Mouse (Mus musculus) MEL (cell line): ENCODE data around the gene BC049730. TPM values are rescaled to one million over a fixed set of nuclear protein-coding genes. Genes with fewer than 3 reads are reported as not detected.

ENCODE experiments used
- DNase-seq: peaks from one replicate; pipeline ENCODE4 v3.0.0; 2011; ENCODE audit warnings: low read depth, low spot score
- H3K27ac ChIP-seq: 2 replicates; pipeline ENCODE4 v1.5.1; 2012; ENCODE audit warnings: low read depth, mild to moderate bottlenecking, control low read depth, low read length, moderate library complexity; ENCODE audit not compliant: control insufficient read depth
- H3K27me3 ChIP-seq, 2 experiments: fragments of 150-350 bp in 1 of 2; sonication (generic) in 1 of 2; 2 replicates each; pipeline ENCODE4 v1.6.1; 2012; ENCODE audit warnings: low read length in 2 of 2, mild to moderate bottlenecking in 2 of 2, improper control_type of control experiment in 1 of 2, moderate library complexity in 1 of 2; ENCODE audit not compliant: insufficient read depth in 2 of 2, control insufficient read depth in 1 of 2
- H3K36me3 ChIP-seq, 2 experiments: 2 replicates each; pipeline ENCODE4 v1.6.1; 2012 to 2014; ENCODE audit warnings: low read length in 2 of 2, improper control_type of control experiment in 1 of 2, inconsistent platforms in 1 of 2, mild to moderate bottlenecking in 1 of 2; ENCODE audit not compliant: insufficient read depth in 2 of 2, control insufficient read depth in 1 of 2
- H3K4me1 ChIP-seq, 2 experiments: fragments of 150-350 bp in 1 of 2; sonication (generic) in 1 of 2; 2 replicates each; pipeline ENCODE4 v1.6.1; 2012; ENCODE audit warnings: low read length in 2 of 2, improper control_type of control experiment in 1 of 2, mild to moderate bottlenecking in 1 of 2; ENCODE audit not compliant: insufficient read depth in 2 of 2, control insufficient read depth in 1 of 2
- H3K4me3 ChIP-seq, 2 experiments: fragments of 150-350 bp in 1 of 2; sonication (generic) in 1 of 2; 2 replicates each; pipeline ENCODE4 v1.5.1; 2012; ENCODE audit warnings: low read depth in 2 of 2, low read length in 2 of 2, mild to moderate bottlenecking in 2 of 2, moderate library complexity in 2 of 2, control low read depth in 1 of 2, improper control_type of control experiment in 1 of 2; ENCODE audit not compliant: control insufficient read depth in 1 of 2, insufficient read depth in 1 of 2
- H3K79me2 ChIP-seq: 2 replicates; pipeline ENCODE4 v1.6.1; 2012; ENCODE audit warnings: mild to moderate bottlenecking, low read length, moderate library complexity; ENCODE audit not compliant: control insufficient read depth, poor library complexity, insufficient read depth
- H3K9ac ChIP-seq: 2 replicates; pipeline ENCODE4 v1.6.1; 2012; ENCODE audit warnings: low read depth, mild to moderate bottlenecking, control low read depth, low read length, moderate library complexity; ENCODE audit not compliant: control insufficient read depth, poor library complexity, severe bottlenecking
- H3K9me3 ChIP-seq: fragments of 150-350 bp; sonication (generic); replicated peaks from 2 replicates; pipeline ENCODE4 v1.6.1; 2012; ENCODE audit warnings: mild to moderate bottlenecking, low read length, improper control_type of control experiment, moderate library complexity; ENCODE audit not compliant: insufficient read depth
- BHLHE40 ChIP-seq: IDR thresholded peaks from 2 replicates; pipeline ENCODE4 v1.6.1; 2012; ENCODE audit warnings: low read depth, mild to moderate bottlenecking, inconsistent platforms, low read length, improper control_type of control experiment, borderline replicate concordance
- CHD1 ChIP-seq: IDR thresholded peaks from 2 replicates; pipeline ENCODE4 v1.6.1; 2012; ENCODE audit warnings: low read depth, mild to moderate bottlenecking, inconsistent platforms, low read length, improper control_type of control experiment
- CTCF ChIP-seq, 3 experiments: IDR thresholded peaks in 2 of 3; conservative IDR thresholded peaks in 1 of 3; 2 replicates each; pipeline ENCODE4 v1.5.1; 2011 to 2012; ENCODE audit warnings: low read length in 3 of 3, low read depth in 2 of 3, mild to moderate bottlenecking in 2 of 3, improper control_type of control experiment in 1 of 3, inconsistent platforms in 1 of 3, mixed read lengths in 1 of 3, moderate library complexity in 1 of 3; ENCODE audit not compliant: control insufficient read depth in 1 of 3, insufficient read depth in 1 of 3, poor library complexity in 1 of 3, severe bottlenecking in 1 of 3
- ETS1 ChIP-seq: IDR thresholded peaks from 2 replicates; pipeline ENCODE4 v1.6.1; 2012; ENCODE audit warnings: low read depth, mild to moderate bottlenecking, inconsistent platforms, low read length, improper control_type of control experiment, moderate library complexity
- GATA1 ChIP-seq: IDR thresholded peaks from 2 replicates; pipeline ENCODE4 v1.6.1; 2011; ENCODE audit warnings: low read depth, low read length, improper control_type of control experiment
- HCFC1 ChIP-seq: IDR thresholded peaks from 2 replicates; pipeline ENCODE4 v1.6.1; 2012; ENCODE audit warnings: low read depth, mild to moderate bottlenecking, inconsistent platforms, low read length, improper control_type of control experiment, moderate library complexity
- JUND ChIP-seq: IDR thresholded peaks from 2 replicates; pipeline ENCODE4 v1.6.1; 2011; ENCODE audit warnings: low read depth, mild to moderate bottlenecking, improper control_type of control experiment, low read length
- KAT2A ChIP-seq: conservative IDR thresholded peaks from 2 replicates; pipeline ENCODE4 v1.6.1; 2012; ENCODE audit warnings: low read depth, low read length, improper control_type of control experiment, inconsistent platforms
- MYC ChIP-seq: IDR thresholded peaks from 2 replicates; pipeline ENCODE4 v1.6.1; 2011; ENCODE audit warnings: low read depth, mild to moderate bottlenecking, low read length, improper control_type of control experiment, moderate library complexity
- NELFE ChIP-seq: IDR thresholded peaks from 2 replicates; pipeline ENCODE4 v1.6.1; 2011; ENCODE audit warnings: low read depth, low read length, improper control_type of control experiment
- POLR2AphosphoS5 ChIP-seq: IDR thresholded peaks from 2 replicates; pipeline ENCODE4 v1.6.1; 2012; ENCODE audit warnings: low read depth, borderline replicate concordance, mild to moderate bottlenecking, inconsistent platforms, low read length, moderate library complexity, mixed read lengths
- SIN3A ChIP-seq: IDR thresholded peaks from 2 replicates; pipeline ENCODE4 v1.6.1; 2012; ENCODE audit warnings: low read length, improper control_type of control experiment, inconsistent platforms
- SMC3 ChIP-seq: IDR thresholded peaks from 2 replicates; pipeline ENCODE4 v1.6.1; 2011; ENCODE audit warnings: low read depth, low read length, improper control_type of control experiment
- TCF12 ChIP-seq: IDR thresholded peaks from 2 replicates; pipeline ENCODE4 v1.6.1; 2014; ENCODE audit warnings: low read depth, mild to moderate bottlenecking, inconsistent platforms, low read length, improper control_type of control experiment, moderate library complexity
- USF1 ChIP-seq: IDR thresholded peaks from 2 replicates; pipeline ENCODE4 v1.6.1; 2014; ENCODE audit warnings: low read depth, mild to moderate bottlenecking, inconsistent platforms, low read length, improper control_type of control experiment, moderate library complexity
- ZC3H11A ChIP-seq: IDR thresholded peaks from 2 replicates; pipeline ENCODE4 v1.6.1; 2012; ENCODE audit warnings: low read depth, mild to moderate bottlenecking, inconsistent platforms, low read length, improper control_type of control experiment
- ZMIZ1 ChIP-seq: IDR thresholded peaks from 2 replicates; pipeline ENCODE4 v1.6.1; 2012; ENCODE audit warnings: low read depth, mild to moderate bottlenecking, inconsistent platforms, low read length, improper control_type of control experiment, moderate library complexity
- ZNF384 ChIP-seq: IDR thresholded peaks from 2 replicates; pipeline ENCODE4 v1.6.1; 2012; ENCODE audit warnings: low read depth, mild to moderate bottlenecking, inconsistent platforms, low read length, improper control_type of control experiment
- polyA plus RNA-seq, 2 experiments: library from polyadenylated mRNA; stranded (reverse) in 1 of 2; unstranded in 1 of 2; fragments of >175 nt in 1 of 2; fragments of >200 nt in 1 of 2; gene quantifications; 2 replicates each; pipeline versions ENCODE4 v1.2.1 to v1.2.4; 2012; ENCODE audit warnings: low replicate concordance in 2 of 2, low read depth in 1 of 2; ENCODE audit not compliant: insufficient read length in 2 of 2, insufficient read depth in 1 of 2, missing spikeins in 1 of 2
- total RNA-seq: library from RNA; depleted of rRNA; stranded (reverse); fragments of 300-350 nt; gene quantifications from 2 replicates; pipeline ENCODE4 v1.2.3, GENCODE M21; 2012; rRNA removed

The BC049730 gene
- total RNA-seq (not detected in 2 replicates), polyA plus RNA-seq (not detected)

DNA sequence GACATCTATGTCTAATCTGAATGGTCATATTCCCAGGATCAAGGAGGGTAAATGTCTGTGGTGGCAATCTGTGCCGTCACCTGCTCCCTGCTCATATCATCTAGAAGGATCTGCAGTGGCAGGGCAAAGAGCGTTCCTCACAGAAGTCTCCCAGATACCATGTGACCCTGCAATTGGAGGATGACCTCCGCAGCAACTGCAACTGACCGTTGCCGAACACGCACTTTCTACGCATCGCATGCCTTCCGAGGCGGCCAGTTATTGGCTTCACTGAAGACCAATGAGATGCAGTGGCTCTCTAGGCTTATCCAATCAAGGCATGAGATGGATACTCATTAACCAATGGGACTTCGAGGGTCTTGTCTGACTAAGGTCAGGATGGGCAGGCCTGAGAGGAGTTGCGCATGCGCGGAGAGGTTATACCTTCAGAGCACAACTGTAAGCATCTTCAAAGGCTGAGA lies at the start of gene BC049730:
TSS of gene BC049730 (plus strand) at position 411 of the 461 bp plus-strand sequence.
- Histone ChIP-seq H3K9ac (no peak within 1 kb of the TSS), H3K27ac (no peak within 1 kb of the TSS), H3K4me3 (no peak within 1 kb of the TSS), H3K4me1 (no peaks in the 10 kb centered on the region), H3K27me3 (peaks cover 9 to 14% of the 10 kb centered on the region in 2 experiments)
- DNase-seq = no peak
- TF ChIP-seq HCFC1 (no peak), ZMIZ1 (no peak), ETS1 (no peak), CHD1 (no peak), SIN3A (no peak), POLR2AphosphoS5 (no peak), ZNF384 (no peak), KAT2A (no peak), BHLHE40 (no peak), GATA1 (no peak), ZC3H11A (no peak), JUND (no peak), CTCF (IDR thresholded peaks at IDR 0.05 in 2 of 3, conservative IDR thresholded peaks at IDR 0.05 in 1 of 3; ENCODE audit: control insufficient read depth in 1 of 3, insufficient read depth in 1 of 3, low read depth in 2 of 3, low read length in 3 of 3, poor library complexity in 1 of 3, severe bottlenecking in 1 of 3) (no peak), NELFE (no peak), TCF12 (no peak), MYC (no peak)
- TF ChIP-seq, all 39 proteins: peak for 0
- H3K36me3 ChIP-seq = no peaks in the 10 kb centered on the region
- H3K9me3 ChIP-seq = no peaks in the 10 kb centered on the region
- H3K79me2 ChIP-seq = no peaks in the 10 kb centered on the region

DNA sequence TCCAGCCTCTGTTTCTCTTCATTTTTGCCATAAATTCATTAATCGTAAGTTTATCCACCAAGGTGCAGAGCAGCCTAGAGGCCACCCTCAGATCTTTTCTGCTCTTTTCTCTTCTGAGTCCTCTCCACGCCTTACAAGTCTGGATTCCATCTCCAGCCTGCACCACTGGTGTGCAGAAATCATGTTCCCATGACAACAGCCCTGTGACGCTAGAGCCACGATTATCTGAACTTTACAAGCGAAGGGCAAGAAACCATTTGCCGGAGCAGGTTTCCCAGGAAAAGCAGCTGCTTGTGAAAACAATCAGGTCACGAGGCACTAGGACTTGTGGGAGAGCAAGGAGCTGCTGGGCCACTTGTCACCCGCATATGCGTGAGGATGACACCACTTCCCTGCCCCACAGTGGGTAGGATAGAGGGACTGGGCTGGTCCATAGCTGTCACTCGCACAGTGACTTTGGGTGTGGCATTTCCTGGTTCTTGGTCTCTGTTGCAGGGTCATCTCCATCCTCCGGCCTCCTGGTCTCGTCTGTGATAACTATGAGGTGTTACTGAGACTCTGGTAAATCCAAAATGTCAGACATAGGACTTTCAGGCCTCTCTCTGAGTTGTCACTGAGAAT lies 49.2 kb upstream of the BC049730 start:
- no peak overlapping the region for H3K4me3 ChIP-seq
- no peak overlapping the region for H3K9ac ChIP-seq
- H3K79me2 ChIP-seq = no peaks in the 10 kb centered on the region
- H3K36me3 ChIP-seq = peaks cover 0 to 5% of the 10 kb centered on the region in 2 experiments; a peak in 2 of 4 replicates
- no peak for TF ChIP-seq MYC
- no peak for TF ChIP-seq HCFC1
- TF ChIP-seq USF1 = no peak
- no peak for TF ChIP-seq SMC3
- TF ChIP-seq CHD1 = no peak
- peaks cover 0 to 7% of the 10 kb centered on the region in 2 experiments; a peak in 2 of 4 replicates for H3K4me1 ChIP-seq
- no peaks in the 10 kb centered on the region for H3K9me3 ChIP-seq
- H3K27ac ChIP-seq = no peak overlapping the region
- no peaks in the 10 kb centered on the region for H3K27me3 ChIP-seq
- DNase-seq = no peak
